Mouse (Mus musculus) kidney, embryonic 16.5 days (tissue): ENCODE measurements at regions not wholly inside any gene's neighbourhood (a gene's known extent, or its start where the extent isn't known, plus 50 kb on each side); places are given as distances from the start of the nearest gene placed in this dataset.

Experiments used
- ATAC-seq: fragments of 200-750 bp; cut with Nextera tagmentation; 2 replicates; pipeline ENCODE4 v1.8.0; 2017; ENCODE audit warnings: moderate TSS enrichment; ENCODE audit not compliant: low FRiP score, low TSS enrichment
- H3K27ac ChIP-seq: fragments of 300-500 bp; sonication (generic); 2 replicates; pipeline ENCODE4 v1.5.1; 2014; ENCODE audit warnings: low read length
- H3K27me3 ChIP-seq: fragments of 300-500 bp; sonication (generic); 2 replicates; pipeline ENCODE4 v1.6.1; 2014; ENCODE audit warnings: low read length, control low read depth, mixed read lengths; ENCODE audit not compliant: insufficient read depth
- H3K36me3 ChIP-seq: fragments of 300-500 bp; sonication (generic); 2 replicates; pipeline ENCODE4 v1.6.1; 2014; ENCODE audit warnings: low read length, control low read depth, mixed read lengths; ENCODE audit not compliant: insufficient read depth
- H3K4me1 ChIP-seq: fragments of 300-500 bp; sonication (generic); 2 replicates; pipeline ENCODE4 v1.6.1; 2014; ENCODE audit warnings: low read length, control low read depth, mixed read lengths; ENCODE audit not compliant: insufficient read depth
- H3K4me2 ChIP-seq: fragments of 300-500 bp; sonication (generic); replicated peaks from 2 replicates; pipeline ENCODE4 v1.6.1; 2014; ENCODE audit warnings: low read depth, low read length
- H3K4me3 ChIP-seq: fragments of 300-500 bp; sonication (generic); 2 replicates; pipeline ENCODE4 v1.5.1; 2014; ENCODE audit warnings: mild to moderate bottlenecking, low read length
- H3K9ac ChIP-seq: fragments of 300-500 bp; sonication (generic); replicated peaks from 2 replicates; pipeline ENCODE4 v1.6.1; 2014; ENCODE audit warnings: low read length
- H3K9me3 ChIP-seq: fragments of 300-500 bp; sonication (generic); 2 replicates; pipeline ENCODE4 v1.6.1; 2016; ENCODE audit warnings: low read length, control low read depth
- WGBS: fragments of 180-500 bp; shearing (Covaris S2); extraction: QIAGEN DNeasy Blood & Tissue Kit; methylation state at CpG from one replicate; pipeline ENCODE4 v1.1.7; 2014; 5-methylcytosine and 5-hydroxymethylcytosine counted together

- H3K27ac ChIP-seq: no peak overlapping the region
- H3K27me3 ChIP-seq: no peaks in the 10 kb centered on the region
- H3K4me1 ChIP-seq: 0 out of 2 replicates have a peak, but pooled peaks cover 3% of the 10 kb centered on the region
- ATAC-seq: peak; percentile 83
- H3K9me3 ChIP-seq: no peaks in the 10 kb centered on the region
- WGBS: 19% methylated on average over 4 of the region's 4 CpGs
- no peak overlapping the region for H3K9ac ChIP-seq
- H3K4me3 ChIP-seq: no peak overlapping the region
- H3K36me3 ChIP-seq: no peaks in the 10 kb centered on the region
- no peak overlapping the region for H3K4me2 ChIP-seq
Observed at GRCm38 (mm10) chr17:54158753-54159152, 140.1 kb downstream of the Slc5a7 start.

GRCm38 (mm10) chr17:54158330-54158729 is 140.5 kb downstream of the Slc5a7 start:
- Histone ChIP-seq H3K4me1 (0 out of 2 replicates have a peak, but pooled peaks cover 3% of the 10 kb centered on the region), H3K9me3 (no peaks in the 10 kb centered on the region), H3K4me2 (no peak overlapping the region), H3K36me3 (no peaks in the 10 kb centered on the region), H3K9ac (no peak overlapping the region), H3K27ac (no peak overlapping the region), H3K27me3 (no peaks in the 10 kb centered on the region), H3K4me3 (no peak overlapping the region)
- WGBS: 86% methylated on average over 1 of the region's 1 CpGs
- ATAC-seq: no peak

- H3K27ac ChIP-seq: no peak overlapping the region
- 83% methylated on average over 1 of the region's 1 CpGs for WGBS
- H3K27me3 ChIP-seq: no peaks in the 10 kb centered on the region
- H3K4me3 ChIP-seq: no peak overlapping the region
- no peaks in the 10 kb centered on the region for H3K9me3 ChIP-seq
- H3K9ac ChIP-seq: no peak overlapping the region
- no peak overlapping the region for H3K4me2 ChIP-seq
- no peak for ATAC-seq
- 0 out of 2 replicates have a peak, but pooled peaks cover 3% of the 10 kb centered on the region for H3K4me1 ChIP-seq
- H3K36me3 ChIP-seq: no peaks in the 10 kb centered on the region
Observed at GRCm38 (mm10) chr17:54155801-54156200, 143.0 kb downstream of the Slc5a7 start.

GRCm38 (mm10) chr17:54154536-54154935 is 144.3 kb downstream of the Slc5a7 start:
- Histone ChIP-seq H3K4me3 (no peak overlapping the region), H3K27me3 (no peaks in the 10 kb centered on the region), H3K4me1 (0 out of 2 replicates have a peak, but pooled peaks cover 3% of the 10 kb centered on the region), H3K27ac (no peak overlapping the region), H3K9ac (no peak overlapping the region), H3K4me2 (no peak overlapping the region), H3K9me3 (no peaks in the 10 kb centered on the region), H3K36me3 (no peaks in the 10 kb centered on the region)
- ATAC-seq: no peak
